Mouse (Mus musculus) frontal cortex, postnatal 25 days (tissue): ENCODE measurements around the gene Pip4k2a.
"Not testable (repeated sequence)": the region's sequence is repeated elsewhere in the genome, so short reads cannot be mapped to it uniquely, and the experiment has no call there.

Experiments
- DNase-seq, 2 experiments: peaks; one replicate each; pipeline ENCODE4 v3.0.0; 2022; ENCODE audit warnings: low spot score in 2 of 2

Pip4k2a gene

GRCm38 (mm10) chr2:18897742-18898256 is 100.1 kb downstream of the Pip4k2a start:
- DNase-seq: no peak

GRCm38 (mm10) chr2:18896015-18896414 is 101.9 kb downstream of the Pip4k2a start:
- DNase-seq: no peak

- not testable (repeated sequence) for DNase-seq
Observed at GRCm38 (mm10) chr2:18893336-18893735, 104.6 kb downstream of the Pip4k2a start.

- no peak for DNase-seq
Observed at GRCm38 (mm10) chr2:18891991-18892537, 105.9 kb downstream of the Pip4k2a start.

GRCm38 (mm10) chr2:18890227-18891001 is 107.5 kb downstream of the Pip4k2a start:
- DNase-seq: no peak

- no peak for DNase-seq
Observed at GRCm38 (mm10) chr2:18884277-18884676, 113.6 kb downstream of the Pip4k2a start.

- DNase-seq: no peak
Observed at GRCm38 (mm10) chr2:18874626-18875025, 123.3 kb downstream of the Pip4k2a start.

GRCm38 (mm10) chr2:18874063-18874462 is 123.9 kb downstream of the Pip4k2a start:
- no peak for DNase-seq

GRCm38 (mm10) chr2:18873440-18873839 is 124.5 kb downstream of the Pip4k2a start:
- no peak for DNase-seq

- peak; percentile 64 to 72 for DNase-seq
Observed at GRCm38 (mm10) chr2:18872797-18873196, 125.1 kb downstream of the Pip4k2a start.

- no peak for DNase-seq
Observed at GRCm38 (mm10) chr2:18871087-18871486, 126.8 kb downstream of the Pip4k2a start.

- no peak for DNase-seq
Observed at GRCm38 (mm10) chr2:18867069-18867468, 130.9 kb downstream of the Pip4k2a start.

- DNase-seq: no peak
Observed at GRCm38 (mm10) chr2:18864719-18865118, 133.2 kb downstream of the Pip4k2a start.

- DNase-seq: no peak
Observed at GRCm38 (mm10) chr2:18861607-18862158, 136.2 kb downstream of the Pip4k2a start.

GRCm38 (mm10) chr2:18860686-18861085 is 137.2 kb downstream of the Pip4k2a start:
- no peak for DNase-seq

- no peak for DNase-seq
Observed at GRCm38 (mm10) chr2:18857952-18858351, 140.0 kb downstream of the Pip4k2a start.

- DNase-seq: no peak
Observed at GRCm38 (mm10) chr2:18856461-18856860, 141.5 kb downstream of the Pip4k2a start.

- DNase-seq: no peak
Observed at GRCm38 (mm10) chr2:18855246-18855645, 142.7 kb downstream of the Pip4k2a start.

- no peak for DNase-seq
Observed at GRCm38 (mm10) chr2:18853345-18853744, 144.6 kb downstream of the Pip4k2a start.

- DNase-seq: no peak
Observed at GRCm38 (mm10) chr2:18850657-18851056, 147.3 kb downstream of the Pip4k2a start.

GRCm38 (mm10) chr2:18848074-18848629 is 149.8 kb downstream of the Pip4k2a start:
- DNase-seq: no peak

- DNase-seq: no peak
Observed at GRCm38 (mm10) chr2:18842527-18842926, 155.4 kb downstream of the Pip4k2a start.

- no peak for DNase-seq
Observed at GRCm38 (mm10) chr2:18841051-18841450, 156.9 kb downstream of the Pip4k2a start.
